Mouse (Mus musculus) limb, embryonic 10.5 days (tissue): Measurements from ENCODE around the gene Olfr1093. TPM values are rescaled to one million over a fixed set of nuclear protein-coding genes. Genes with fewer than 3 reads are reported as not detected.

ENCODE experiments used
- DNase-seq: peaks from one replicate; pipeline ENCODE4 v3.0.0-alpha.2; 2017; ENCODE audit warnings: low spot score
- H3K27ac ChIP-seq: fragments of 300-500 bp; sonication (generic); 2 replicates; pipeline ENCODE4 v1.5.1; 2016; ENCODE audit warnings: mild to moderate bottlenecking
- H3K27me3 ChIP-seq: fragments of 300-500 bp; sonication (generic); 2 replicates; pipeline ENCODE4 v1.6.1; 2016; ENCODE audit warnings: low read depth, mild to moderate bottlenecking; ENCODE audit not compliant: poor library complexity, severe bottlenecking
- H3K36me3 ChIP-seq: fragments of 300-500 bp; sonication (generic); 2 replicates; pipeline ENCODE4 v1.6.1; 2016; ENCODE audit warnings: mild to moderate bottlenecking, moderate library complexity
- H3K4me1 ChIP-seq: fragments of 300-500 bp; sonication (generic); 2 replicates; pipeline ENCODE4 v1.6.1; 2016
- H3K4me3 ChIP-seq: fragments of 300-500 bp; sonication (generic); 2 replicates; pipeline ENCODE4 v1.5.1; 2016; ENCODE audit warnings: mild to moderate bottlenecking, moderate library complexity
- H3K9me3 ChIP-seq: fragments of 300-500 bp; sonication (generic); replicated peaks from 2 replicates; pipeline ENCODE4 v1.6.1; 2016; ENCODE audit warnings: mild to moderate bottlenecking
- WGBS: fragments of 180-500 bp; shearing (Covaris S2); methylation state at CpG from one replicate; pipeline ENCODE4 v1.1.7; 2016; 5-methylcytosine and 5-hydroxymethylcytosine counted together
- polyA plus RNA-seq: library from polyadenylated mRNA; unstranded; fragments of >200 nt; fragmentation: Nextera tagmentation; extraction: Ambion mirVana; gene quantifications from 2 replicates; pipeline ENCODE4 v1.2.1, GENCODE M21; 2016

Olfr1093 gene
- not detected in 2 replicates for polyA plus RNA-seq

GRCm38 (mm10) chr2:86782179-86782578, at the start of gene Olfr1093:
Gene Olfr1093 (plus strand): TSS chr2:86782479.
- WGBS = 85% methylated on average over 2 of the region's 2 CpGs
- H3K27me3 ChIP-seq = no peaks in the 10 kb centered on the region

GRCm38 (mm10) chr2:86733601-86734000, 48.7 kb upstream of the Olfr1093 start, which contains the start of gene Olfr1089:
Gene Olfr1089 (minus strand): TSS chr2:86733701.
- no peak within 1 kb of the TSS for H3K4me3 ChIP-seq
- DNase-seq = no peak
- no peaks in the 10 kb centered on the region for H3K36me3 ChIP-seq
- H3K27me3 ChIP-seq = no peaks in the 10 kb centered on the region
- no peak within 1 kb of the TSS for H3K27ac ChIP-seq
- H3K4me1 ChIP-seq = no peaks in the 10 kb centered on the region
- no peaks in the 10 kb centered on the region for H3K9me3 ChIP-seq

More at GRCm38 (mm10) chr2:86782179-86782578, at the start of gene Olfr1093:
- Histone ChIP-seq H3K4me3 (no peak within 1 kb of the TSS), H3K36me3 (no peaks in the 10 kb centered on the region), H3K27ac (no peak within 1 kb of the TSS), H3K9me3 (no peaks in the 10 kb centered on the region), H3K4me1 (no peaks in the 10 kb centered on the region)
- DNase-seq = no peak

GRCm38 (mm10) chr2:86758893-86759292, 23.4 kb upstream of the Olfr1093 start, which contains the start of gene Olfr1090:
Gene Olfr1090 (minus strand): TSS chr2:86758993.
- no peak within 1 kb of the TSS for H3K4me3 ChIP-seq
- no peaks in the 10 kb centered on the region for H3K4me1 ChIP-seq
- no peaks in the 10 kb centered on the region for H3K27me3 ChIP-seq
- no peaks in the 10 kb centered on the region for H3K9me3 ChIP-seq
- DNase-seq = no peak
- H3K36me3 ChIP-seq = no peaks in the 10 kb centered on the region
- no peak within 1 kb of the TSS for H3K27ac ChIP-seq
- 92% methylated on average over 1 of the region's 1 CpGs for WGBS

GRCm38 (mm10) chr2:86761050-86761449, 21.2 kb upstream of the Olfr1093 start:
- no peak overlapping the region for H3K4me3 ChIP-seq
- no peak for DNase-seq
- H3K27me3 ChIP-seq = no peaks in the 10 kb centered on the region
- H3K36me3 ChIP-seq = no peaks in the 10 kb centered on the region
- 96% methylated on average over 6 of the region's 6 CpGs for WGBS
- H3K9me3 ChIP-seq = no peaks in the 10 kb centered on the region
- H3K27ac ChIP-seq = no peak overlapping the region
- H3K4me1 ChIP-seq = no peaks in the 10 kb centered on the region

- no peak for DNase-seq
These were observed 27.6 kb downstream of the Olfr1093 start, which contains the start of gene Olfr141 for GRCm38 (mm10) chr2:86809918-86810317. Gene Olfr141 (minus strand): TSS chr2:86810018.

GRCm38 (mm10) chr2:86824363-86824762, 42.1 kb downstream of the Olfr1093 start, which contains the start of gene Olfr1094:
Gene Olfr1094 (plus strand): TSS chr2:86824663.
- Histone ChIP-seq H3K36me3 (no peaks in the 10 kb centered on the region), H3K27me3 (no peaks in the 10 kb centered on the region), H3K27ac (no peak within 1 kb of the TSS), H3K4me3 (no peak within 1 kb of the TSS), H3K9me3 (no peaks in the 10 kb centered on the region), H3K4me1 (no peaks in the 10 kb centered on the region)
- DNase-seq = no peak

More at GRCm38 (mm10) chr2:86809918-86810317, 27.6 kb downstream of the Olfr1093 start, which contains the start of gene Olfr141:
- Histone ChIP-seq H3K36me3 (no peaks in the 10 kb centered on the region), H3K4me1 (no peaks in the 10 kb centered on the region), H3K27me3 (no peaks in the 10 kb centered on the region), H3K9me3 (no peaks in the 10 kb centered on the region), H3K27ac (no peak within 1 kb of the TSS), H3K4me3 (no peak within 1 kb of the TSS)

Other genes starting within 250 kb of the Olfr1093 start
- gene Olfr1079, start 240.0 kb upstream of the Olfr1093 start, polyA plus RNA-seq = not detected in 2 replicates
- gene Olfr1080, start 224.2 kb upstream of the Olfr1093 start, polyA plus RNA-seq = not detected in 2 replicates
- gene Olfr1082, start 183.5 kb upstream of the Olfr1093 start, polyA plus RNA-seq = not detected in 2 replicates
- not detected in 2 replicates for gene Olfr1084, start 142.8 kb upstream of the Olfr1093 start, polyA plus RNA-seq
- gene Olfr1085, start 120.5 kb upstream of the Olfr1093 start, polyA plus RNA-seq = not detected in 2 replicates
- not detected in 2 replicates for gene Olfr1086, start 102.4 kb upstream of the Olfr1093 start, polyA plus RNA-seq
- not detected in 2 replicates for gene Olfr1087, start 84.1 kb upstream of the Olfr1093 start, polyA plus RNA-seq
- gene Olfr1089, start 48.8 kb upstream of the Olfr1093 start, polyA plus RNA-seq = not detected in 2 replicates
- not detected in 2 replicates for gene Olfr1090, start 23.5 kb upstream of the Olfr1093 start, polyA plus RNA-seq
- not detected in 2 replicates for gene Olfr141, start 27.5 kb downstream of the Olfr1093 start, polyA plus RNA-seq
- gene Olfr1094, start 42.2 kb downstream of the Olfr1093 start, polyA plus RNA-seq = not detected in 2 replicates
- not detected in 2 replicates for gene Olfr1095, start 69.2 kb downstream of the Olfr1093 start, polyA plus RNA-seq
- not detected in 2 replicates for gene Gm13723, start 92.3 kb downstream of the Olfr1093 start, polyA plus RNA-seq
- gene Olfr1097, start 109.7 kb downstream of the Olfr1093 start, polyA plus RNA-seq = not detected in 2 replicates
- gene Olfr1098, start 142.1 kb downstream of the Olfr1093 start, polyA plus RNA-seq = not detected in 2 replicates
- not detected in 2 replicates for gene Olfr1099, start 178.2 kb downstream of the Olfr1093 start, polyA plus RNA-seq
- gene Olfr1100, start 197.5 kb downstream of the Olfr1093 start, polyA plus RNA-seq = not detected in 2 replicates
- not detected in 2 replicates for gene Olfr1101, start 208.7 kb downstream of the Olfr1093 start, polyA plus RNA-seq
- gene Olfr1102, start 215.9 kb downstream of the Olfr1093 start, polyA plus RNA-seq = not detected in 2 replicates
- gene Olfr1104, start 244.6 kb downstream of the Olfr1093 start, polyA plus RNA-seq = not detected in 2 replicates